Mouse (Mus musculus) B cell, adult 2 months (primary cell): ENCODE results near the gene Kmt2d.
"Not testable (repeated sequence)": the region's sequence is repeated elsewhere in the genome, so short reads cannot be mapped to it uniquely, and the experiment has no call there.

Experiments used
- DNase-seq, 2 experiments: peaks; one replicate each; pipeline ENCODE4 v3.0.0; 2022

Kmt2d gene

GRCm38 (mm10) chr15:98871070-98871915 is at the start of gene Kmt2d:
Kmt2d (minus strand) TSS chr15:98871204.
- peak in 1 of 2 experiments; percentile 31 for DNase-seq

DNA sequence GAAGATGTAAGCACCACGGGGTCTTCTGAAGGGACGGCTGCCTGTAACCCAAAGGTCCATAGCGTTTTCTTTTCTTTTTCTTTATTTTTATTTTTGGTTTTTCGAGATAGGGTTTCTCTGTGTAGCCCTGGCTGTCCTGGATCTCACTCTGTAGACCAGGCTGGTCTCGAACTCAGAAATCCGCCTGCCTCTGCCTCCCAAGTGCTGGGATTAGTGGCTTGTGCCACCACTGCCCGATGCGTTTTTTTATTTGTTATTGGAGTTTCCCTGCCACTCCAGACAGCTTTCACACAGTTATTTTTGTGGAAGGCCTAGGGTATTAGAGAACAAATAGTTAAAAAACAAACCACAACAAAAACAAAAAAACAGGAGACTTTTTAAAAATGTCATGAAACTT is 47.5 kb upstream of the Kmt2d start:
- not testable (repeated sequence) for DNase-seq

GRCm38 (mm10) chr15:98917538-98918498 is 46.8 kb upstream of the Kmt2d start, which contains the start of gene Lmbr1l:
Lmbr1l (minus strand) TSS chr15:98918231.
- DNase-seq: peak; percentile 97 to 98

- DNase-seq: no peak
These were observed 46.1 kb upstream of the Kmt2d start for GRCm38 (mm10) chr15:98917091-98917490.

GRCm38 (mm10) chr15:98916016-98916415 is 45.0 kb upstream of the Kmt2d start:
- DNase-seq: no peak

- DNase-seq: no peak
These were observed 43.9 kb upstream of the Kmt2d start for GRCm38 (mm10) chr15:98914903-98915302.

GRCm38 (mm10) chr15:98904692-98905091 is 33.7 kb upstream of the Kmt2d start:
- peak; percentile 56 to 59 for DNase-seq

DNA sequence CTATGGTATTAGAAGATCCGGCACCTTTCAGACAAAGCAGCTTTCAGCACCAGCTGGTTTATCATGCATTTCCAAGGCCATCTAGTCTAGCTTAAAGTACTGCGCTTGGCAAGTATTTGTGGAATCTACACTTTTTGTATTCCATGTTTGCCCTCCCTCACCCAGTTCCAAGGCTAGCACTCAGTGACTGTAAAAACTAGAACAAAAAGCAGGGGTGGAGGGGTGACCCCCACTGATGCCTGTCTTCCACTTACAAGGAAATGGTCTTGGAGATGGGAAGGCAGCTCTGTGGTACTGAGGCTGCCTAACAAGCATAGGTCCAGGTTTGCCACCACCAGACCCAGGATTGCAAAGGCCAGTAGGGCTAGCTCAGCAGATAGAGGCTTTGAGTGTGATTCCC is 31.6 kb upstream of the Kmt2d start:
- DNase-seq: no peak

DNA sequence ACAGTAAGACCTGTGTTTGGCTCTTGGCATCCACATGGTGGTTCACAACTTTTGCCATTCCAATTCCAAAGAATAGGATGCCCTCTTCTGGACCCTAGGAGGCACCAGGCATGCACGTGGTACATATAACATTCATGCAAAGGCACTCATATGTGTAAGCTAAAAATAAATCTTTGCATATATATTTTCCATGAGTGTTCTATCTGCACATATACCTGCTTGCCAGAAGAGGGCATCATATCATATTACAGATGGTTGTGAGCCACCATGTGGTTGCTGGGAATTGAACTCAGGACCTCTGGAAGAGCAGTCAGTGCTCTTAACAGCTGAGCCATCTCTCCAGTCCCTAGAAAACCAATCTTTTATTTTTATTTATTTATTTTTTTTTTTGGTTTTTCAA is 30.5 kb upstream of the Kmt2d start:
- no peak for DNase-seq

DNA sequence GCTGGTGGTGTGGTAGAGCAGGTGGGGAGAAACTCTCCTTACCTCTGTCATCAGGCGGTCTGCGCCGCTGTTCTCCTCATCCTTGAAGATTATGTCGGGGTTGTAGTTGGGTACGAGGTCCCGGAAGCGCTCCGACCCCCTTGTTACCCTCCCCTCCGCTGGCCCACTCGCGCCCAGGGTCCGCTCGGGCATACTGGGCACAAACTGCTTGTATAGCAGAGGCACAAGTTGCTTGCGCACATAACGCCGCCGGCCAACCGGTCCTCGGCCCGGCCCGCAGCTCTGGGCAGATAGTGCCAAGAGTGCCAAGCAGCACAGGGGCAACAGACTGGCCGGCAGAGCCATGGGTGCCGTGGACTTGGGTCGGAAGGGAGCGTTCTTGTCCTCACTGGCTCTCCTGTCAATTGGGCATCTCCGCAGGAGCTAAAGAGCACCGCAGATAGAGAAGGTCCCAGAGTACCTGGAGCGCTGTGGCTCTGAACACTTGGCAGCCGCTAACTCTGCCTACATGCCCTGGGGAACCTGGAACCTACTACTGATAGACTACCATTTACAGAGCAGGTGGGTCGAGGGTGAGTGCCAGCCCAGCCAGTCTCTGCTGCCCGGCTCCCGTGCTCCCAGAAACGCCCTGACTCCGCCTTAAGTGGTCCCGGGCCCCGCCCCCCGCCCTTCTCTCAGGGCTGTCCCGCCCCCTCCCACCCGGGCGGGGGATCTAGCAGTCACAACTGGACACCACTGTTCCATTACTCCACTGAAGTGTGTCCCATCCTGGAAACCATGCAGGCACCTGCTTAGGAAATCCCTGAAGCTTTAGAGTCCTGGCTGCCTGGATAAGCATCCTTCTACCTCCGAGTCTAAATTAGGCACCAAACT is 27.2 kb upstream of the Kmt2d start, which contains the start of gene Dhh:
Gene Dhh, minus strand, starts transcription at position 613 of the 873 bp plus-strand sequence.
- peak; percentile 9 to 29 for DNase-seq

GRCm38 (mm10) chr15:98897495-98897894 is 26.5 kb upstream of the Kmt2d start:
- no peak for DNase-seq

- peak; percentile 10 to 20 for DNase-seq
These were observed 24.9 kb upstream of the Kmt2d start for GRCm38 (mm10) chr15:98895635-98896589.

- DNase-seq: peak; percentile 21 to 31
These were observed 24.0 kb upstream of the Kmt2d start for GRCm38 (mm10) chr15:98894746-98895634.

DNA sequence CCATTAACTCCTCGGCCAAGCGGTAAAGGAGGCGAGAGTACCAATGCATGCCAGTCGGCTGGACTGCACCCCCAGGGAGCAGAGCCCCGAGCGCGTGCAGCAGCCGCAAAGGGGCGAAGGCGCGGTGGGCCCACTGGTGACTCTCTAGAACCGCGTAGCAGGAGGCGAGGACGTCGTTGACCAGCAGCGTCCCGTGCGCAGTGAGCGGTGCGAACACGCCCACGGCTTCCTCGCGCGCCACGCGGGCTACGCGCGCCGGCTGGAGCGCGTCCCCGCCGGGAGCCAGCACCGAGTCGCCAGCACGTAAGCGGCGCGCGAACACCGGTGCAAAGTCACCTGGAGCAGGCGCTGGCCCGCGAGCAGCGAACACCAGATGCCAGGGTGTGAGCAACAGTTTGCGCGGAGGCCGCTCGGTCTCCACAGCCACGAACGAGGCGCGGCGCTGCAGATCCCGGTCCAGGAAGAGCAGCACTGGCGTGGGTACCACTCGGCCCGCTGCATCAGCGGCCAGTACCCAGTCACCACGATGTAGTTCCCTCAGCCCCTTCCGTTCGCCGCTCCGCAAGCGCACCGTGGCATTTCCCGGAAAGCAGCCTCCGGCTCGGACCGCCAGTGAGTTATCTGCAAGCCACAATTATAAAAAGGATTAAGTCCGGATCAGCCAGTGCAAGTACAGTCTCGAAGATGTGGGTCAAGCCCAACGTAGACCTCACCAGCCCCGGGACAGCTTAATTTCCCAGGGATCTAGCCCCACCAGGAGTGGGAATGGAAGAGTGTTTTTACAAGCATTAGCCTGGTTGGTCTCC is 23.1 kb upstream of the Kmt2d start, which contains the start of gene Rhebl1:
Gene Rhebl1, minus strand, starts transcription at position 601 of the 806 bp plus-strand sequence.
- DNase-seq: peak; percentile 38 to 46

DNA sequence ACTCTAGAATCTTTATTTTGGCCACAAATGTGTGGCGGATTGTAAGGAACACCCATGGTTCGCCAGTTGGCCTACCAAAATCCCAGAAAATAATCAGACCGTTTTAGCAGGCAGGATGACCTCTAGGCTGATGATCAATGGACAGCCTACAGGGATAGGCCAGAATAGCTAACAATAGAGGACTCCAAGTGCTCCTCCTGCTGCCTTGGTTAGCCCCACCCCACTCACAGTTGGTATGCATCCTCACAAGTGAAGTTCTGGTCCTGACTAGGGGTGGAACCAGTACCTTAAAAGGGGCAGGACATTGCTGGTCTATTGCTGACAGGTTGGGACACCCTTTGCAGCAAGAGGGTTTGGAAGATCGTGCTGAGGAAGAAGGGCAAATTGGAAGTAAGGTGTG is 22.0 kb upstream of the Kmt2d start:
- no peak for DNase-seq

DNA sequence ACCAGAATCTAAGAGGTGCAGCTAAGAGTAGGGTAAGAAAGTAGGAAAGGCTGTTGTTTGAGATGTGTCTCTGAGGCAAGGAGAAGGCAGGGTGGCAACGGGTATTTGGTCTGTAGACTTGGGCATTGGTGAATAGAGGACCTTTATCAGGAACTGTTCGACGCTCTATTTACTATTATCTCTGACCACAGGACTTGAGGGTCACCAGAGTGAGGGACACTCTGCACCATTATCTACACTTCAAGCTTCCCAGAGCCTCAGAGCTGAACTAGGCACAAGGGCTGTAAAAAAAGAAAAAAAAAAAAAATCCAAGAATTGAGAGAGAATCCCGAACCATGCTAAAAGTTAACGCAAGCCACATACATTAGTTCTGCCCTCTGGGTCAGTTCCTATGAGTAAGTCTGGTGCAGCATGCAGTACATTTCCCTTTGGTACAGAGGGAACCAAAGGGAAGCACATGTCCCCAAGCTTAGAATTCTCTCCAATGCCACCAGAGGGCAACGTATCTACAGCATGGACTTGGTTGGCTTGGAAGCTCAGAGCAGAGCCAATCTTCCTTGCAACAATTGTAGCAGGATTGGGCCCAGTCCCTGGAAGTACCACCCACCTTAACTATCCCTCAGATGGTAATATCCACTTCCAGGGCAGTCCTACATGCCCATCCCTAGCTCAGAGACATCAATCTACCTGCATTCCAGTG is 21.1 kb upstream of the Kmt2d start:
- peak; percentile 50 to 59 for DNase-seq

DNA sequence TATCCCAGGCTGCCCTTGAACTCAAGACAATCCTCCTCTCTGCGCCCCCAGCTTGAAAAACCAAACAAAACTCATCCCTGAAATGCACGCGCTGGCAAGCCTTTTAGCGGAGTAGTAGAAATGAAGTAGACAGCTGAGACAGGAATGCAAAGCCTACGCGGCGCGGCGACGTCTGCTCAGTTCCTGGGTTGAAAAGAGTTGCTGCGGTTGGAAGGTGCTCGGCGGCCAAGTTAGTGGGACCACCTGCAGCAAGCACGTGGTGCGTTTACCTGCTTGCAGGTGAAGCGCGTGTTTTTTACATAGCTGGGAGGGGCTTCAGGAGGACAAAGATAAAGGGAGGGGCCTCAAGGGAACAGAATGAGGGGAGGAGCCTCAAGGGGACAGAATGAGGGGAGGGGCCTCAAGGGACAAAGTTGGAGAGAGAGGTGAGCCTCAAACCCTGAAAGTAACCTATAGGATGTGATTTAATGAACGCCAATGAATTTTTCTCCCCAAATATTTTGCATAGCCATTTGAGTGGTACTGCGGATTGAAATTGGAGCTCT is 20.3 kb upstream of the Kmt2d start:
- DNase-seq: no peak

DNA sequence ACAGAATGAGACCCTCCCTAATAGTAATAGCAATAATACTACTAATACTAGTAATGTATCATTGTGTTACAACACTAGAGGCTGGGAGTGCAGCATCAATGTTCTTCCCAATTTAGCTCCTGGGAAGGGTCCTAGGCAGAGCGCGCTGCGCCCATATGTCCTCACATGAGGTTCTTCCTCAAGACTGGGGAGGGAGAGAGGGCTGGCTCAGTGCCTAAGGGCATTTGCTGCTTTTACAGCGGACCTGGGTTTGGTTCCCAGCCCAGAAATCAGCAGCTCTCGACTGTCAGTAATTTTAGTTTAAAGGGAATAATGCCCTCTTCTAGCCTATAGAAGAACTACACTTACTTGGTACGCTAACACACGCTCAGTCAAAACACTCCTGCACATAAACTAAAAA is 16.5 kb upstream of the Kmt2d start:
- DNase-seq: no peak
